In the genomic region with DNA sequence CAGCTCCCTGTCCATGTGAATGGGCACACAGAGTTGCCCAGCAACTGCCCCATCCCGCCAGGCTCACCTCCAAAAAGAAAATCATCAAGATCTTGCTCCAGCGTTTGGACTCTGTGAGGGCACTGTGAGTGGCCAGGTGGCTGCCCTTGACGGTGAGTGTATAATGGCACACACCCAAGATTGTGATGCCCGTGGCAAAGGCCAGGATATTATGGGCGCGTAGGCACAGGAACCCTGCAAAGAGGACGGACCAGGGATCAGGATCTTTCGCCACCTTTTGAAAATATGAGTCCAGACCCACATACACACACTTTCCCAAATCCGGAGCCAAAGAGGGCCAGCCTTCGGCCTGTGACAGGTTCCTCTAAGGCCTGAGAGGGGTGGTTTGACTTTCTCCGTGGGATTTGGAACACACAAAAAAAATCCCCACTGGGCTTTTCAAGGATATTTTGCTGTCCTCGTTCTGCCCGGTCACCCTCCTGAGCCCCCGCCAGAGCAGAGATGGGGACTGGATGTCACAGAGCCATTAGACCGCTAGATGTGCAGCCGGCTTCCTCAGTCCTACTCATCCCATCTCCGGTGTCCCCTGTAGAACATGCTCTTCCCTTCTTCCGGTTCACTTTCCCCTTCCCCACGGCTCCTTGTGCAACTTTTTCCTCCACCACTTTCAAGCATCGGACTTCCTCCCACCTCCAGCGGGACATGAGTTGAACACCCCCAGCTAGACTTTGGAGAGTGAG, we compare ENCODE assay signal across 8 mouse cellular contexts. TPM values are rescaled to one million over a fixed set of nuclear protein-coding genes. Genes with fewer than 3 reads are reported as not detected.
DNase-seq lines count a peak whose midpoint lies in the region; ATAC-seq lines count a peak whose summit lies in the region.

No protein-coding gene starts in this region.

- no peak for ATAC-seq in megakaryocyte, adult 5-6 weeks (ENCODE audit: poor library complexity, severe bottlenecking)
- no peak for ATAC-seq in embryonic facial prominence, embryonic 12.5 days (ENCODE audit: insufficient number of reproducible peaks, insufficient read depth, low FRiP score, low TSS enrichment)
- no peak for ATAC-seq in midbrain, embryonic 14.5 days (ENCODE audit: low FRiP score, low TSS enrichment)
- ATAC-seq in monocyte, adult 5-6 weeks (replicated peaks; ENCODE audit: insufficient number of reproducible peaks, low FRiP score, low TSS enrichment, poor library complexity, severe bottlenecking), result no peak

- H3K27ac ChIP-seq in embryonic facial prominence, embryonic 12.5 days, result no peak overlapping the region
- H3K27ac ChIP-seq in midbrain, embryonic 14.5 days (replicated peaks; ENCODE audit: low read depth, low read length), result no peak overlapping the region

- H3K9me3 ChIP-seq in megakaryocyte, embryonic 14.5 days, result peaks cover 20% of the 10 kb centered on the region
- peaks cover 6% of the 10 kb centered on the region; the same call in 1 of the 2 replicates for H3K9me3 ChIP-seq in embryonic facial prominence, embryonic 12.5 days
- no peaks in the 10 kb centered on the region for H3K9me3 ChIP-seq in midbrain, embryonic 14.5 days (ENCODE audit: control insufficient read depth, low read length)

- peak overlapping the region; percentile 81 for H3K4me2 ChIP-seq in embryonic facial prominence, embryonic 12.5 days (replicated peaks)
- H3K4me2 ChIP-seq in midbrain, embryonic 14.5 days (ENCODE audit: low read length), result peak overlapping the region; percentile 78

- H3K27me3 ChIP-seq in megakaryocyte, embryonic 14.5 days (replicated peaks), result peaks cover 75% of the 10 kb centered on the region
- H3K27me3 ChIP-seq in embryonic facial prominence, embryonic 12.5 days, result peaks cover 43% of the 10 kb centered on the region
- H3K27me3 ChIP-seq in midbrain, embryonic 14.5 days (ENCODE audit: control insufficient read depth, insufficient read depth, low read length), result no peaks in the 10 kb centered on the region; the same call in 1 of the 2 replicates

- WGBS in embryonic facial prominence, embryonic 12.5 days, result 54% methylated on average over 21 of the region's 21 CpGs
- 54% methylated on average over 21 of the region's 21 CpGs for WGBS in midbrain, embryonic 14.5 days

- peak overlapping the region; percentile 49 for H3K9ac ChIP-seq in embryonic facial prominence, embryonic 12.5 days
- H3K9ac ChIP-seq in midbrain, embryonic 14.5 days (replicated peaks; ENCODE audit: low read length), result peak overlapping the region; percentile 62

- peak; percentile 49 to 56 for DNase-seq in kidney, adult 8-10 months
- DNase-seq in midbrain, embryonic 14.5 days, result no peak
- DNase-seq in right cerebral cortex, postnatal 4 days, result no peak
- DNase-seq in right cerebral cortex, adult 18-20 months, result no peak

- H3K4me1 ChIP-seq in megakaryocyte, embryonic 14.5 days, result peaks cover 12% of the 10 kb centered on the region
- H3K4me1 ChIP-seq in embryonic facial prominence, embryonic 12.5 days, result peaks cover 8% of the 10 kb centered on the region; the same call in 1 of the 2 replicates
- H3K4me1 ChIP-seq in midbrain, embryonic 14.5 days (ENCODE audit: control insufficient read depth, insufficient read depth, low read length), result 0 out of 2 replicates have a peak, but pooled peaks cover 8% of the 10 kb centered on the region

- H3K36me3 ChIP-seq in megakaryocyte, embryonic 14.5 days (replicated peaks; ENCODE audit: low read length), result no peaks in the 10 kb centered on the region
- no peaks in the 10 kb centered on the region for H3K36me3 ChIP-seq in embryonic facial prominence, embryonic 12.5 days
- H3K36me3 ChIP-seq in midbrain, embryonic 14.5 days (ENCODE audit: control insufficient read depth, insufficient read depth, low read length), result no peaks in the 10 kb centered on the region

- H3K4me3 ChIP-seq in megakaryocyte, embryonic 14.5 days (replicated peaks), result peak overlapping the region; percentile 88
- peak overlapping the region; percentile 45 for H3K4me3 ChIP-seq in embryonic facial prominence, embryonic 12.5 days
- H3K4me3 ChIP-seq in midbrain, embryonic 14.5 days (replicated peaks; ENCODE audit: low read depth, low read length), result peak overlapping the region; percentile 50

RNA-seq across cellular contexts. Expression of a gene that starts 0.8 kb away (rescaled TPM):
- 0.07 TPM in 1 of 2 replicates, not detected in the other for polyA plus RNA-seq in megakaryocyte, embryonic 14.5 days (2012; ENCODE audit: insufficient read depth, low replicate concordance)
- total RNA-seq in megakaryocyte, adult 5-6 weeks (2015), result 0.58 and 0.71 TPM in 2 replicates
- total RNA-seq in megakaryocyte, adult 5-6 weeks (2017), result 1.4 and 2.3 TPM in 2 replicates
- 0.20 and 0.28 TPM in 2 replicates for polyA plus RNA-seq in embryonic facial prominence, embryonic 12.5 days (2016; fragmentation: Nextera tagmentation; extraction: Ambion mirVana)
- 0.72 and 1.4 TPM in 2 replicates for polyA plus RNA-seq in midbrain, embryonic 14.5 days (2014; fragmentation: Nextera tagmentation; extraction: Ambion mirVana)
- 0.11 to 0.78 TPM (median 0.38 TPM) in 3 replicates for total RNA-seq in monocyte, adult 5-6 weeks (2017)

RNA-seq across cellular contexts. Expression of a gene that starts 10.3 kb away (rescaled TPM):
- polyA plus RNA-seq in megakaryocyte, embryonic 14.5 days (2012; ENCODE audit: insufficient read depth, low replicate concordance), result 0.11 TPM in 1 of 2 replicates, not detected in the other
- total RNA-seq in megakaryocyte, adult 5-6 weeks (2015), result not detected in 2 replicates
- total RNA-seq in megakaryocyte, adult 5-6 weeks (2017), result not detected in 2 replicates
- 0.19 TPM in 1 of 2 replicates, not detected in the other for polyA plus RNA-seq in embryonic facial prominence, embryonic 12.5 days (2016; fragmentation: Nextera tagmentation; extraction: Ambion mirVana)
- not detected in 2 replicates for polyA plus RNA-seq in midbrain, embryonic 14.5 days (2014; fragmentation: Nextera tagmentation; extraction: Ambion mirVana)
- not detected in 3 replicates for total RNA-seq in monocyte, adult 5-6 weeks (2017)

RNA-seq across cellular contexts. Expression of a gene that starts 19.8 kb away (rescaled TPM):
- 21.8 and 28.5 TPM in 2 replicates for polyA plus RNA-seq in megakaryocyte, embryonic 14.5 days (2012; ENCODE audit: insufficient read depth, low replicate concordance)
- total RNA-seq in megakaryocyte, adult 5-6 weeks (2015), result 4.4 and 5.6 TPM in 2 replicates
- total RNA-seq in megakaryocyte, adult 5-6 weeks (2017), result 9.9 and 14.3 TPM in 2 replicates
- 14.6 and 17.3 TPM in 2 replicates for polyA plus RNA-seq in embryonic facial prominence, embryonic 12.5 days (2016; fragmentation: Nextera tagmentation; extraction: Ambion mirVana)
- polyA plus RNA-seq in midbrain, embryonic 14.5 days (2014; fragmentation: Nextera tagmentation; extraction: Ambion mirVana), result 15.0 and 15.9 TPM in 2 replicates
- 8.4 to 14.8 TPM (median 11.7 TPM) in 3 replicates for total RNA-seq in monocyte, adult 5-6 weeks (2017)

RNA-seq across cellular contexts. Expression of a gene that starts 25.2 kb away (rescaled TPM):
- polyA plus RNA-seq in megakaryocyte, embryonic 14.5 days (2012; ENCODE audit: insufficient read depth, low replicate concordance), result not detected in 2 replicates
- not detected in 2 replicates for total RNA-seq in megakaryocyte, adult 5-6 weeks (2015)
- not detected in 2 replicates for total RNA-seq in megakaryocyte, adult 5-6 weeks (2017)
- 0.10 and 0.32 TPM in 2 replicates for polyA plus RNA-seq in embryonic facial prominence, embryonic 12.5 days (2016; fragmentation: Nextera tagmentation; extraction: Ambion mirVana)
- polyA plus RNA-seq in midbrain, embryonic 14.5 days (2014; fragmentation: Nextera tagmentation; extraction: Ambion mirVana), result 0.08 and 0.16 TPM in 2 replicates
- not detected in 3 replicates for total RNA-seq in monocyte, adult 5-6 weeks (2017)

RNA-seq across cellular contexts. Expression of a gene that starts 29.6 kb away (rescaled TPM):
- not detected in 2 replicates for polyA plus RNA-seq in megakaryocyte, embryonic 14.5 days (2012; ENCODE audit: insufficient read depth, low replicate concordance)
- 0.05 TPM in 1 of 2 replicates, not detected in the other for total RNA-seq in megakaryocyte, adult 5-6 weeks (2015)
- total RNA-seq in megakaryocyte, adult 5-6 weeks (2017), result not detected in 2 replicates
- polyA plus RNA-seq in embryonic facial prominence, embryonic 12.5 days (2016; fragmentation: Nextera tagmentation; extraction: Ambion mirVana), result 0.06 TPM in 1 of 2 replicates, not detected in the other
- 0.12 and 0.49 TPM in 2 replicates for polyA plus RNA-seq in midbrain, embryonic 14.5 days (2014; fragmentation: Nextera tagmentation; extraction: Ambion mirVana)
- total RNA-seq in monocyte, adult 5-6 weeks (2017), result not detected in 3 replicates

Comparison
In these comparisons a context has a peak if more than half of its experiments do, and no peak if none do; other contexts are left out.
1. DNase-seq: peak in kidney, adult 8-10 months (2 of 2); none in midbrain, embryonic 14.5 days (single experiment), right cerebral cortex, postnatal 4 days (single experiment) and right cerebral cortex, adult 18-20 months (single experiment).
2. Peak in every context shown above with its lines, with median percentiles within 50 percentile points of each other: H3K4me3 ChIP-seq.